Mouse (Mus musculus) cortical plate, adult 2 months (tissue): Measurements from ENCODE around the gene Ptafr.

Source experiments
- CTCF ChIP-seq: fragments of 200-500 bp; IDR thresholded peaks from 2 replicates; pipeline ENCODE4 v1.5.1; 2011; ENCODE audit warnings: mild to moderate bottlenecking, control low read depth, low read length; ENCODE audit not compliant: insufficient read depth; ENCODE audit errors: extremely low read depth
- POLR2A ChIP-seq: fragments of 200-500 bp; IDR thresholded peaks from 2 replicates; pipeline ENCODE4 v1.6.1; 2011; ENCODE audit warnings: mild to moderate bottlenecking, low read length, control low read depth; ENCODE audit not compliant: insufficient read depth; ENCODE audit errors: extremely low read depth

- TF ChIP-seq CTCF (no peak), POLR2A (no peak)
These were observed 24.6 kb downstream of the Ptafr start for GRCm38 (mm10) chr4:132588512-132588911.
